Mouse (Mus musculus) lung, adult 18-20 months (tissue): ENCODE measurements around the gene Cpne5.
"Not testable (repeated sequence)": the region's sequence is repeated elsewhere in the genome, so short reads cannot be mapped to it uniquely, and the experiment has no call there.

Experiments
- DNase-seq, 2 experiments: peaks; one replicate each; pipeline ENCODE4 v3.0.0; 2022; ENCODE audit warnings: mixed read lengths in 2 of 2

Gene Cpne5

GRCm38 (mm10) chr17:29237772-29238420 lies at the start of gene Cpne5:
TSS of gene Cpne5 (minus strand) at chr17:29238167.
- no peak for DNase-seq

DNA sequence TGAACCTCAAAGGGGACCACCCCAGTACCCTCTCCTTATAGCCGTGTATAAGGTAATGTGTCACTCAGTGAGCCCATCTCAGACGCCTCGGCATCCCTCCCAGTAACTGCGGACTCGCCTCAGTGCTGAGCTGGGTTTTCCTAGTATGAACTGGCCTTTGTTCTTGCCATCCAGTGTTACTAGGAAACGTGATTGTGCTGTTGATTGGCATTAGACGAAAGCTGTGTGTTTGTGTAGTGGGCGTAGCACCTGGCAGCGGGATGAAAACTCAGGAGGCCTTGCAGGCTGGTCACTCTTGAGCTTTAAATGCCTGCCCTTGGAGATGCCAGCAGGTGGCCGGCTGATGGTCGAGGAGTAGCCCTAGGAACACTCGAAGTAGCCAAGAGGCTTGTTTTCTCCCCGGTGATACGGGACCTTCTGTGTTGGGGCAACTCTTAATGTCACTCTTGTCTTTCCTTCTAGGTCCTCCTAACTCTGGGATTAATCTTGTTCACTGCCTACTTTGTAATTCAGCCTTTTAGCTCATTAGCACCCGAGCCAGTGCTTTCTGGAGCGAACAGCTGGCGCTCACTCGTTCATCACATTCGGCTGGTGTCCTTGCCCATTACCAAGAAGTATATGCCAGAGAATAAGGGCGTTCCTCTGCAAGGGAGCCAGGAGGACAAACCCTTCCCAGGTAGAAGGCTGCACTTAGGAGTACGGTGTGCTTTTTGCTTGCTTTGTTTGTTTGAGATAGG lies 44.4 kb upstream of the Cpne5 start:
- DNase-seq = peak; percentile 54 to 73

DNA sequence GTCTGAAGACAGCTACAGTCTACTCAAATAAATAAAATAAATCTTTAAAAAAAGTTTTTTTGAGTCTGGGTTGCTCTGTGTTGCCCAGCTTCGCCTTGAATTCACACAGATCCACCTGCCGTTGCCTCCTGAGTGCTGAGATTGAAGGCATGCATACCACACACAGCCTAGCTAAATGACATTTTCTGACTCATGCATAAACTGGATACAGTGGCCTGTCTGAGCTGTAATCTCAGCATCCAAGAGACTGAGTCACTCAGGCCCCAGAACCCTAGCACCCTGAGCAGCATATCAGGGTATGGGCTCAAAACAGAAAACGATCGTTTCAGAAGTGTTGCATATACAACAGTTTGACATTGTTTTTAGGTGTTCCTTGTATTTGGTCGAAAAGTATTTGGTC lies 43.6 kb upstream of the Cpne5 start:
- no peak for DNase-seq

DNA sequence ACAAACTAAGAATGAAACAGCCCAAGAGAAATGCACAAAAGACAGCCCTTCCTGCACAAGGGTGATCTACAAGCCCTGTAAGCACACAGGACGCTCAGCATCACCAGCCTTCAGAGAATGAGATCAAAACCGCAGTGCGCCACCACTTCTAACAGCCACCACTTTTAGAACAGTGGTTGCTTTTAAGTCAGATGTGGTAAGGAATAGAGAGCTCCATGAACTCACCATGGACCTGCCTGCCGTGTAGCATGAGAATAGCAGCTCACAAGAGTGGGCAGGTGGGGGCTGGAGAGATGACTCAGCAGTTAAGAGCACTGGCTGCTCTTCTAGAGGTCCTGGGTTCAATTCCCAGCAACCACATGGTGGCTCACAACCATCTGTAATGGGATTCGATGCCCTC lies 42.5 kb upstream of the Cpne5 start:
- no peak for DNase-seq

DNA sequence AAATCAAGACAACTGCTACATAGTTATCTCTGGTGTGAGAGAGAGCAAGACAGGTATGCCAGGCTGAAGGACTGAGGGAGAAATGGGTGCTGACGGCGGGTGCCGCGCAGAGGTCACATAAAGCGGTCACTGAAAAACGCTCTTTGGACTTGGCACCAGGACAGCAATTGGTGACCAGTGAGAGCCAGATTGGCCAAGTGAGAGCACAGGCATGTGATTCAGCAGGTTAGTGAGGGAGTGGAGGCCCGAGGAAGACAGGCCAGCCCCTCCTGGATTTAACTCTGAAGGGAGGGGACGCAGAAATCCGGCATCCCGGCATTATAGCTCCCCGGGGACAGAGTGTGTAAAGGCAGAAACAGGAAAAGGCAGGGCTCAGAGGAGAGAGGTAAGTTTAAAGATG lies 35.9 kb upstream of the Cpne5 start:
- peak; percentile 67 to 76 for DNase-seq

DNA sequence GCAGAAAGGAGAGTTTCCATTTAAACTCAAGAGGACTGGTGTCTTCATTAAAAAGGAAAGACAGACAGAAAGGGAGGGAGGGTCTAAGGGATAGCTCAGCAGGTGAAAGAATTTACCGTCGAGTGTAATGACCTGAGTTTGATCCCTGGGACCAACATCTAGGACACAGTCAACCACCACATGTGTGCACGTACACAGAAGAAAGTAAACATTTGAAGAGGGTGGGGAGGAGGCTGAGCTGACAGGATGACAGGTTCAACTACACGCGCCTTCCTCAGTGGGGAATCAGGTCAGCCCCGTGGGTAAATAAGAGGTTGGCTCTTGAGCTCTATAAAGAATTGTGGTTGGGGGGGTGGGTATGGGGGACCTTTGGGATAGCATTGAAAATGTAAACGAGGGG lies 35.2 kb upstream of the Cpne5 start:
- DNase-seq = no peak

GRCm38 (mm10) chr17:29270148-29270698 lies 32.3 kb upstream of the Cpne5 start:
- DNase-seq = no peak

GRCm38 (mm10) chr17:29269349-29269706 lies 31.4 kb upstream of the Cpne5 start:
- no peak for DNase-seq

- DNase-seq = peak; percentile 96
These were observed 30.8 kb upstream of the Cpne5 start, which contains the start of gene BC004004 for GRCm38 (mm10) chr17:29268682-29269348. TSS of gene BC004004 (plus strand) at chr17:29268788.

- DNase-seq = peak in 1 of 2 experiments; percentile 66
These were observed 30.1 kb upstream of the Cpne5 start for GRCm38 (mm10) chr17:29267931-29268681.

DNA sequence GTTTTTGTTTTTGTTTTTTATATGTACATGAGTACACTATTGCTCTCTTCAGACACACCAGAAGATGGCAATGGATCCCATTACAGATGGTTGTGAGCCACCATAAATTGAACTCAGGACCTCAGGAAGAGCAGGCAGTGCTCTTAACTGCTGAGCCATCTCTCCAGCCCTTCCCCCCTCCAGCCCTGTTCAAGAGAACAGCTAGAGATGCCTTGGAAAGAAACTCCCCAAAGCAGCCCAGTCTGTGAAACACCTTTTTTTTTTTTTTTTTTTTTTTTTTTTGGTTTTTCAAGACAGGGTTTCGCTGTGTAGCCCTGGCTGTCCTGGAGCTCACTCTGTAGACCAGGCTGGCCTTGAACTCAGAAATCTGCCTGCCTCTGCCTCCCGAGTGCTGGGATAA lies 29.1 kb upstream of the Cpne5 start:
- DNase-seq = not testable (repeated sequence)

DNA sequence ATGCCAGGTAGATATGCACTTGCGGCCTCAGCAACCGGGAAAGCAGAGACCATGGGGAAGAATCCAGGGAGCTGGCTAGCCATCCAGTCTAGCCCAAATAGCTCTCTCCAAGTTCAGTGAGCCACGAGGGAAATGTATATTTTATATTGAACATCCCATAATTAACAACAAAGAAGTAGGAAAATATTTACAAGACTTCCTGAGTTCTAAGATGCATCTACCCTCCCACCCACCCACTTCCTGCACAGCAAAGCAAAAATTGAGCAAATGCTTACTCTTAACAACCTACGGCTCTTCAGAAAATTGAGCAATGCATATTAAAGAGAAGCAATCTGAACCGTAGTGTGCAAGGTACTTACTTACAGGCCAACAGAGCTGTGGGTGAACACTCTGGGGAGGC lies 26.8 kb upstream of the Cpne5 start:
- DNase-seq = no peak

- DNase-seq = peak; percentile 80 to 83
These were observed 26.1 kb upstream of the Cpne5 start, which contains the start of gene Ppil1 for GRCm38 (mm10) chr17:29263840-29264633. TSS of gene Ppil1 (minus strand) at chr17:29264186.

- DNase-seq = no peak
These were observed 25.4 kb upstream of the Cpne5 start for GRCm38 (mm10) chr17:29263417-29263816.

- DNase-seq = no peak
These were observed 24.3 kb upstream of the Cpne5 start for GRCm38 (mm10) chr17:29262259-29262649.

- no peak for DNase-seq
These were observed 23.8 kb upstream of the Cpne5 start for GRCm38 (mm10) chr17:29261603-29262258.

- DNase-seq = no peak
These were observed 22.5 kb upstream of the Cpne5 start for GRCm38 (mm10) chr17:29260501-29260900.

DNA sequence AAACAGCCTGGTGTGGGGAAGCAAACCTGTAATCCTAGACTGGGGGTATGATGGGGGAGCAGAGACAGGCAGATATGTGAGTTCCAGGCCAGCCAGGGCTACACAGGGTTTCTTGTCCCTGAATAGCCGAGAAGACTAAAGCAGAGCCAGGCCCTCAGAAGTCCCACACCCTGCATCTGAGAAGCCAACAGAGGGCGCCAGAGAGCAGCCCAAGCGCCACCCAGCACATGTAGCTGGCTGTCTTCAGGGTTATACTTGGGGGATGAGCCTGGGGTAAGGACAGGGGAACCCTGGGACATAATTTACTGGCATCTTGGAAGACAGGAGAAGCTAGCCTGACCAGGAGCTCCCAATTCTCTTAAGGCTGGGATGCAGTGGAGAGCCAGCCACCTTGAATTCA lies 21.5 kb upstream of the Cpne5 start:
- peak; percentile 69 to 71 for DNase-seq

- no peak for DNase-seq
These were observed 21.0 kb upstream of the Cpne5 start for GRCm38 (mm10) chr17:29258921-29259320.

- DNase-seq = no peak
These were observed 20.1 kb upstream of the Cpne5 start for GRCm38 (mm10) chr17:29258025-29258558.

- no peak for DNase-seq
These were observed 19.1 kb upstream of the Cpne5 start for GRCm38 (mm10) chr17:29257001-29257511.
